Mouse (Mus musculus): ENCODE measurements around the gene Oosp1.

Gene Oosp1

DNA sequence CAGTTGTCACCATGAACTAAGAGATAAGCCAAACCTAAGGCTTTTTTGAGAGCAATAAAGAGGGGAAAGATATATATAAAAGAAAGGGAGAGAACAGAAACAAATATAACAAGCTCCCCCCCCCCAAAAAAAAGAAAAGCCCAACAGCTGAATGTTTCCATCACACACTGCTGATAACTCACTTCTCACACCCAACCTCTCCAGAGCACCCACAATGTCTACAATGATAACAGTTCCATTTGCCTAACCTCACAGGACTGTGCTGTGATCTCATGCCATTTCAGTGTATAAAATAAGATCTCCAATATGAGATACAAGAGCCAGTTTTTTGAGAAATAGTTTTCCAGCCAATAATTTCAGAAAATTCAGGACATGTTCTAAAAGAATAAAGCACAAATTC is 73.0 kb downstream of the Oosp1 start:
- DNase-seq (ENCODE audit: low spot score in 2 of 2) = no peak
